Mouse (Mus musculus): Measurements from ENCODE around the gene Katnal1. TPM values are rescaled to one million over a fixed set of nuclear protein-coding genes. Genes with fewer than 3 reads are reported as not detected.

Katnal1 gene
- polyA plus RNA-seq, 1 experiment from 2014 or later = 42.8 TPM

DNA sequence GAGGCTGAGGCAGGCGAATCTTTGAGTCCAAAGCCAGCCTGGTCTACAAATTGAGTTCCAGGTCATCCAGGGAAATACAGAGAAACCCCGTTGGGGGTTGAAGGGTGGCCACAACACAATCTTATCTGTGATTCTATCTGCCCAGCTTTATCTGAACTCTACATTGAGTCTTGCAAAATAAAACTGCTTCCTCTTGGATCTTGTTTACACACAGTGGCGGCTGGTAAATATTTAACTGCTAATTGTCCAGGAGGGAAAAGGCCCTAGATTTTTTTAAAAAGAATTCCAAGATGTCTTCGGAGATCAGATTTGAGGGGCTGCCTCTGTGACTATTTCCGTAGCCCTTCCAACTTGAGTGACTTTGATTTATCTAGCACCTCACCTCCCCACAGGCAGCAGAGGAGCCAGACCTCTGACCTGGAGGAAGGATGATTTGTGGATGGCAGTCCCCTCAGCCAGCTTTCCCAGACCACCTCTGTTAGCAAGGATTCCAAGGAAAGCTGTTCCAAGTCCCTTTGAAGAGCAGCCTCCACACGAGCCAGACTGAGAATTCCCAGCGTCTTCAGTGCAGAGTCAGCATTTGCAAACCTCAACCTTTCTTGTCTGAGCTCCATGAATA is 39.9 kb upstream of the Katnal1 start:
- Histone ChIP-seq H3K4me2 (ENCODE audit: low read length) (no peak overlapping the region), H3K9me3 (ENCODE audit: control insufficient read depth, low read length) (no peaks in the 10 kb centered on the region), H3K9ac (replicated peaks; ENCODE audit: low read length) (no peak overlapping the region), H3K36me3 (ENCODE audit: control insufficient read depth, insufficient read depth, low read length) (no peaks in the 10 kb centered on the region), H3K4me3 (replicated peaks; ENCODE audit: low read depth, low read length) (no peak overlapping the region), H3K27me3 (ENCODE audit: control insufficient read depth, insufficient read depth, low read length) (no peaks in the 10 kb centered on the region), H3K27ac (replicated peaks; ENCODE audit: low read depth, low read length) (no peak overlapping the region), H3K4me1 (ENCODE audit: control insufficient read depth, insufficient read depth, low read length) (peaks cover 13% of the 10 kb centered on the region; the same call in 1 of the 2 replicates)
- WGBS = 77% methylated on average over 7 of the region's 7 CpGs
- ATAC-seq (ENCODE audit: low FRiP score, low TSS enrichment) (no peak), DNase-seq (no peak)

- H3K36me3 ChIP-seq (ENCODE audit: control insufficient read depth, insufficient read depth, low read length) = no peaks in the 10 kb centered on the region
- no peaks in the 10 kb centered on the region for H3K27me3 ChIP-seq (ENCODE audit: control insufficient read depth, insufficient read depth, low read length)
- H3K27ac ChIP-seq (replicated peaks; ENCODE audit: low read depth, low read length) = no peak overlapping the region
- H3K9ac ChIP-seq (replicated peaks; ENCODE audit: low read length) = no peak overlapping the region
- ATAC-seq (ENCODE audit: low FRiP score, low TSS enrichment) (no peak), DNase-seq (no peak)
- no peaks in the 10 kb centered on the region for H3K9me3 ChIP-seq (ENCODE audit: control insufficient read depth, low read length)
- WGBS = 75% methylated on average over 5 of the region's 5 CpGs
- peaks cover 13% of the 10 kb centered on the region; the same call in 1 of the 2 replicates for H3K4me1 ChIP-seq (ENCODE audit: control insufficient read depth, insufficient read depth, low read length)
- H3K4me2 ChIP-seq (ENCODE audit: low read length) = no peak overlapping the region
- H3K4me3 ChIP-seq (replicated peaks; ENCODE audit: low read depth, low read length) = no peak overlapping the region
These were observed 39.1 kb upstream of the Katnal1 start for GRCm38 (mm10) chr5:148968179-148968578.

- no peak overlapping the region for H3K9ac ChIP-seq (replicated peaks; ENCODE audit: low read length)
These were observed 37.3 kb upstream of the Katnal1 start for GRCm38 (mm10) chr5:148966395-148966794.

GRCm38 (mm10) chr5:148965691-148966333 is 36.7 kb upstream of the Katnal1 start:
- Histone ChIP-seq H3K27me3 (ENCODE audit: control insufficient read depth, insufficient read depth, low read length) (no peaks in the 10 kb centered on the region), H3K9ac (replicated peaks; ENCODE audit: low read length) (no peak overlapping the region), H3K4me3 (replicated peaks; ENCODE audit: low read depth, low read length) (no peak overlapping the region), H3K4me1 (ENCODE audit: control insufficient read depth, insufficient read depth, low read length) (peaks cover 13% of the 10 kb centered on the region; the same call in 1 of the 2 replicates), H3K9me3 (ENCODE audit: control insufficient read depth, low read length) (no peaks in the 10 kb centered on the region), H3K36me3 (ENCODE audit: control insufficient read depth, insufficient read depth, low read length) (no peaks in the 10 kb centered on the region), H3K4me2 (ENCODE audit: low read length) (no peak overlapping the region), H3K27ac (replicated peaks; ENCODE audit: low read depth, low read length) (peak overlapping the region; percentile 50)
- DNase-seq = peak; percentile 63
- ATAC-seq (ENCODE audit: low FRiP score, low TSS enrichment) = no peak
- WGBS = 9% methylated on average over 13 of the region's 13 CpGs

More at GRCm38 (mm10) chr5:148966395-148966794, 37.3 kb upstream of the Katnal1 start:
- WGBS = 62% methylated on average over 6 of the region's 6 CpGs
- Histone ChIP-seq H3K4me2 (ENCODE audit: low read length) (no peak overlapping the region), H3K27me3 (ENCODE audit: control insufficient read depth, insufficient read depth, low read length) (no peaks in the 10 kb centered on the region), H3K4me3 (replicated peaks; ENCODE audit: low read depth, low read length) (no peak overlapping the region), H3K27ac (replicated peaks; ENCODE audit: low read depth, low read length) (peak overlapping the region; percentile 50; the same call in 1 of the 2 replicates), H3K9me3 (ENCODE audit: control insufficient read depth, low read length) (no peaks in the 10 kb centered on the region), H3K36me3 (ENCODE audit: control insufficient read depth, insufficient read depth, low read length) (no peaks in the 10 kb centered on the region), H3K4me1 (ENCODE audit: control insufficient read depth, insufficient read depth, low read length) (peaks cover 13% of the 10 kb centered on the region; the same call in 1 of the 2 replicates)
- DNase-seq (peak; percentile 30), ATAC-seq (ENCODE audit: low FRiP score, low TSS enrichment) (no peak)

GRCm38 (mm10) chr5:148965089-148965591 is 36.0 kb upstream of the Katnal1 start:
- Histone ChIP-seq H3K4me2 (ENCODE audit: low read length) (no peak overlapping the region), H3K9me3 (ENCODE audit: control insufficient read depth, low read length) (no peaks in the 10 kb centered on the region), H3K36me3 (ENCODE audit: control insufficient read depth, insufficient read depth, low read length) (no peaks in the 10 kb centered on the region), H3K4me3 (replicated peaks; ENCODE audit: low read depth, low read length) (no peak overlapping the region), H3K27ac (replicated peaks; ENCODE audit: low read depth, low read length) (peak overlapping the region; percentile 10; the same call in 1 of the 2 replicates), H3K4me1 (ENCODE audit: control insufficient read depth, insufficient read depth, low read length) (peaks cover 13% of the 10 kb centered on the region; the same call in 1 of the 2 replicates), H3K9ac (replicated peaks; ENCODE audit: low read length) (no peak overlapping the region), H3K27me3 (ENCODE audit: control insufficient read depth, insufficient read depth, low read length) (no peaks in the 10 kb centered on the region)
- 89% methylated on average over 15 of the region's 15 CpGs for WGBS
- no peak for ATAC-seq (ENCODE audit: low FRiP score, low TSS enrichment)
- no peak for DNase-seq

- WGBS = 89% methylated on average over 1 of the region's 1 CpGs
- no peak overlapping the region for H3K4me2 ChIP-seq (ENCODE audit: low read length)
- H3K27ac ChIP-seq (replicated peaks; ENCODE audit: low read depth, low read length) = no peak overlapping the region
- ATAC-seq (ENCODE audit: low FRiP score, low TSS enrichment) (no peak), DNase-seq (no peak)
- no peaks in the 10 kb centered on the region for H3K9me3 ChIP-seq (ENCODE audit: control insufficient read depth, low read length)
- no peak overlapping the region for H3K4me3 ChIP-seq (replicated peaks; ENCODE audit: low read depth, low read length)
- no peak overlapping the region for H3K9ac ChIP-seq (replicated peaks; ENCODE audit: low read length)
- peaks cover 22% of the 10 kb centered on the region for H3K4me1 ChIP-seq (ENCODE audit: control insufficient read depth, insufficient read depth, low read length)
- H3K36me3 ChIP-seq (ENCODE audit: control insufficient read depth, insufficient read depth, low read length) = no peaks in the 10 kb centered on the region
- no peaks in the 10 kb centered on the region for H3K27me3 ChIP-seq (ENCODE audit: control insufficient read depth, insufficient read depth, low read length)
These were observed 35.1 kb upstream of the Katnal1 start for GRCm38 (mm10) chr5:148964251-148964650.

GRCm38 (mm10) chr5:148960211-148960610 is 31.1 kb upstream of the Katnal1 start:
- H3K4me1 ChIP-seq (ENCODE audit: control insufficient read depth, insufficient read depth, low read length) = peaks cover 14% of the 10 kb centered on the region
- no peaks in the 10 kb centered on the region for H3K36me3 ChIP-seq (ENCODE audit: control insufficient read depth, insufficient read depth, low read length)
- H3K4me2 ChIP-seq (ENCODE audit: low read length) = no peak overlapping the region
- no peak overlapping the region for H3K4me3 ChIP-seq (replicated peaks; ENCODE audit: low read depth, low read length)
- H3K9me3 ChIP-seq (ENCODE audit: control insufficient read depth, low read length) = no peaks in the 10 kb centered on the region
- 51% methylated on average over 10 of the region's 10 CpGs for whole genome bisulfite sequencing
- DNase-seq (no peak), ATAC-seq (ENCODE audit: low FRiP score, low TSS enrichment) (no peak)
- H3K27ac ChIP-seq (replicated peaks; ENCODE audit: low read depth, low read length) = no peak overlapping the region
- no peaks in the 10 kb centered on the region for H3K27me3 ChIP-seq (ENCODE audit: control insufficient read depth, insufficient read depth, low read length)
- no peak overlapping the region for H3K9ac ChIP-seq (replicated peaks; ENCODE audit: low read length)

GRCm38 (mm10) chr5:148959068-148959990 is 30.2 kb upstream of the Katnal1 start:
- Histone ChIP-seq H3K4me3 (replicated peaks; ENCODE audit: low read depth, low read length) (peak overlapping the region; percentile 37), H3K4me1 (ENCODE audit: control insufficient read depth, insufficient read depth, low read length) (peaks cover 13% of the 10 kb centered on the region), H3K36me3 (ENCODE audit: control insufficient read depth, insufficient read depth, low read length) (no peaks in the 10 kb centered on the region), H3K27ac (replicated peaks; ENCODE audit: low read depth, low read length) (no peak overlapping the region), H3K27me3 (ENCODE audit: control insufficient read depth, insufficient read depth, low read length) (no peaks in the 10 kb centered on the region), H3K4me2 (ENCODE audit: low read length) (peak overlapping the region; percentile 80), H3K9me3 (ENCODE audit: control insufficient read depth, low read length) (no peaks in the 10 kb centered on the region), H3K9ac (replicated peaks; ENCODE audit: low read length) (peak overlapping the region; percentile 49)
- ATAC-seq (ENCODE audit: low FRiP score, low TSS enrichment) (peak; percentile 63; the same call in 1 of the 2 replicates), DNase-seq (peak; percentile 52)
- 2% methylated on average over 39 of the region's 39 CpGs for WGBS
